Mouse (Mus musculus) CD4-positive naive resting alpha-beta T cell, adult 76 days (primary cell): Measurements from ENCODE around the gene Gmeb2. TPM values are rescaled to one million over a fixed set of nuclear protein-coding genes. Genes with fewer than 3 reads are reported as not detected.

Experiments used
- total RNA-seq: library from RNA; stranded (reverse); gene quantifications from one replicate; pipeline ENCODE4 v1.2.4, GENCODE M21; 2023

Gmeb2 gene
- 53.9 TPM for total RNA-seq

DNA sequence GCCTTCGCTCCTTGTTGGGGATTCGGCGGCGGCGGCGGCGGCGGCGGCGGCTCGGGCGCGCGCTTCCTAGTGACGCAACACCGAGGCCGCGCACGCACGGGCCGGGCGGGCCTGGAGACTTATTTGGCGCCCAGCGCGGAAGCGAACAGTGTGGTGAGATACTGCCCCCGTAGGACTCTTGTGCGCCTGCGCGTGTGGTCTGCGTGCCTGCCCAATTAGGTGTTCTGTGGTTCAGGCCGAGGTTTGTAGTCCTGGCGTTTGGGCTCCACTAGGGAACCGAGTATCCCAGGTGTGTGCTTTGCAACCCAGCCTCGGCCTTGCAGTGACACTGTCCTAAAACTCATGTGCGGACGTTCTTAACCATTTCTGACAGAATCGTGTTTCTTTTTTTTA is at the start of gene Gmeb2:
Gene Gmeb2, minus strand, starts transcription at position 78 of the 393 bp plus-strand sequence.

DNA sequence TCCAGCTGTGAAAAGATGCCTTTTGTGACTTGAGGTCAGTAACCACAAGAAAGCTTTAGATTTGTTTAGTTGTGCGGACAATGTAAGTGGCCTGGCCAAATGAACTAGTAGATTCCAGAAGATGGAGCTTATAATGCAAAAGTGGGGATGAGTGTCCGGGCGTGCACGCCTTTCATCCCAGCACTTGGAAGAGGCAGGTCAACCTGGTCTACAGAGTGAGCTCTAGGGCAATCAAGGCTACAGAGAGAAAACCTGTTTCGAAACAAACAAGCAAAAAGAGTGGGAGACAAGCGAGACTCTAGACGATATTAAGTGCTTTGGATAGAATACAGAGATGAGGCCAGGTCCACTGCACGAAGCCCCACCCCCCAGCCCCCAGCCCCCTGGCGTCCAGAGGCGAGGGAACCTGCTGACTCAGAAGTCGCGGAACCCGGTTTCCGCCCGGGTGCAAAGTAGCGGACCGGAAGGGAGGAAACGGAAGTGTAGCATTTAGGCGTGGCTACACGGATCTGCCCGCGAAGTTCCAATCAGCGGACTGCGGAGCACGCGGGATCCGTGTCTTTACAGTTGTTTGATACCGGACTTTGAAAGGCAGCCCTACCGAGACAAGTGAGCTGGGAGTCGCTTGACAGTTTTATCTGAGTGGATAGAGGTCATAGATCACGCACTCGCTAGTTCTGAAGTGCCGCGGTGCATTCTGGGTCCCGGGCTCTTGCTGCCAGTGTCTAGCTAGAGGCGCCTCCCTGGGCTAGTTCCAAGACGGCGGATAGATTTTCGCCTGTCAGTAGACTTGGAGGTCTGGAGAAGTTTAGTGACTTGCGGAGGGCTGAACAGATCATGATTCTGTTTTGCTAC is 31.6 kb upstream of the Gmeb2 start, which contains the start of gene Rtel1:
Gene Rtel1, plus strand, starts transcription at position 492 of the 855 bp plus-strand sequence.

DNA sequence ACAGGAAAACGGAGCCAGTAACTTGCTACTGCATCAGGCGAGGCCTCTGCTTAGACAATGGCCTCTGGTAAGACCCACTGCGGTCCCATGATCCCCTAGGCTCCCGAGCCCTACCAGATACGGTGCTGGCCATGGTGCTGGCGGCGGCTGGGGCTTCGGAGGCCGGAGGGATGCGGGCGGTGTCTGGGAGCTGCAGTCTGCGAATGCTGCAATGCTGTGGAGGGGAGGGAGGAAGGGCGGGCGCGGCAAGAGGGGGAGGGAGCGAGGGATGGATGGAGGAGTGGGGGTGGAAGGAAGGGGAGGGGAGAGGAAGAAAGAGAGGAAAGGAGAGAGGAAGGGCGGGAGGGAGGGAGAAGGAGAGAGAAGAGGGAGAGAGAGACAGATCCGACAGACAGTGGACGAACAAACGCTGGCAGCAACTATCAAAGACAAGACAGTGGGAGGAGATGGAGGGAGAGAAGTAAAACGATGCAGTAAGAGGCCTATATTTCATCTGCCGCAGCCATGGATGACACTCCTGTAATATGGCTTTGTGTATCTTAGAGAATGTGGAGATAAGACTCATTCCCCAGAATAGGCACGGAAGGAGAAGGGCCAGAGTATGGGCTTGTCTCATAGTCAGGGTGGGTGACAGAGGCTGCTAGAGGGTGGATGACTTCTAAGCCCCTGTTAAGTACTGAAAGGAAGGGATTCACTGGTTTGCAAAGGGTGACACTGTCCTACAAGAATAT is 26.4 kb upstream of the Gmeb2 start, which contains the start of gene Stmn3:
Gene Stmn3, minus strand, starts transcription at position 421 of the 731 bp plus-strand sequence.

DNA sequence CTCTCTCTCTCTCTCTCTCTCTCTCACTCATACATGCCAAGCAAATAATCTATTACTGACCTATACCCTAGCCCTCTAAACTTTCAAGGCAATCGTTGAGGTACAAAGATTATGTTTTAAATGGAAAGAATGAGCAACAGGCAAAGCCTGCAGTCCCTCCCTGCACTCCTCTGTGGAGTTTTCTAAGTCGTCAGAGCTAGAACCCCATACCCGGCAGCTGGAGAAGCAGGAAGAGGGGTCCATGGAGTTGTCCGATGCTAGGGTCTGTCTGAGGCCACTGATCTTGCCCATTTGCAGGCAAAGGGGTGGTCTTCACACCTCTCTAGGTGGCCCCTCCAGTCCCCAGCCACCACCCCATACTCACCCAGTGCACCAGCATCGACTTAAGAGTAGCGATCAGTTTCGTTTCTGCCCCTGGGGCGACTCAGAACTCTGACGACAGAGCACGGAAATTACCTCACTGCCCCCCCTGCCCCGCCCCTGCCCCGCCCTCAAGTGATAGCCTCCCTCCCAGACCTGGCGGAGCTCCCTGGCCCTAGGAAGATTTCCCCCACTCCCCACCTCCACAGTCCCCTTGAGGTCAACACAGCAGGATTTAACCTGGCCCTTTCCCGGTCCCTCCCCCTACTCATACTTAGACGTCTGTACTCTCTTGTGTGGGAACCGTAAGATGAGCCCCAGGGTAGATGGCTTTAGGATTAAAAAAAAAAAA is 46.1 kb downstream of the Gmeb2 start, which contains the start of gene Helz2:
Gene Helz2, minus strand, starts transcription at position 426 of the 712 bp plus-strand sequence.

DNA sequence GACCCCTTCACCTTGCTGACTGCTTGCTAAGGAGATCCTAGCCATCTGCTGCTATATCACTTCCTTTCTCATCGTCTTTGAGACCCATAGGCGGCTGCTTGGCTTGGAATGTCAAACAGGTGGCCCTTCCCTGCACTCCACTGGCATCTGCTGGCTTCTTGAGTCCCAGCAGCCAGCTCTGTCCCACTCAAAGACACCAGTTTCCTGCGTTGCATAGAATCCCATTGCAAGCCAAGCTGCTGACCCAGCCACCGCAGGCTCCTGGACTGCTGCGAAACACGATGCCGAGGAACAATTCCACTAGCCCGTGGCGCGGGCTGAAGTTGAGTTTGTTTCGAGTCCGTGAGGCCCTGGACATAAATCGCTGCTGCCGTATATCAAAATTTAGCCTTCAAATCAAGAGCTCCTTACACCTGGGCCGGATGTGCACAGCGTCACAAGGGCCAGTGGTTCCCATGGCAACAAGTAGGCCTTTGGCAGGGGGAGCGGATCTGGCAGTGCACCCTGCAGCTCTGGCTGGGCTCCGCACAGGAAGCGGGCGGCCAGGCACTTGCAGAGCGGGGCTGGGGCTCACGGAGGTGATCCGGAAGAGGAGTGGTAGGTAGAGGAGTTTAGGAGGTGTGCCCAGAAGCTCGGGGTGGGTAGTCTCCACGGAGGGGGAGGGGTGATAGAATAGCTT is 68.2 kb downstream of the Gmeb2 start, which contains the start of gene Fndc11:
Gene Fndc11, plus strand, starts transcription at position 476 of the 679 bp plus-strand sequence.

DNA sequence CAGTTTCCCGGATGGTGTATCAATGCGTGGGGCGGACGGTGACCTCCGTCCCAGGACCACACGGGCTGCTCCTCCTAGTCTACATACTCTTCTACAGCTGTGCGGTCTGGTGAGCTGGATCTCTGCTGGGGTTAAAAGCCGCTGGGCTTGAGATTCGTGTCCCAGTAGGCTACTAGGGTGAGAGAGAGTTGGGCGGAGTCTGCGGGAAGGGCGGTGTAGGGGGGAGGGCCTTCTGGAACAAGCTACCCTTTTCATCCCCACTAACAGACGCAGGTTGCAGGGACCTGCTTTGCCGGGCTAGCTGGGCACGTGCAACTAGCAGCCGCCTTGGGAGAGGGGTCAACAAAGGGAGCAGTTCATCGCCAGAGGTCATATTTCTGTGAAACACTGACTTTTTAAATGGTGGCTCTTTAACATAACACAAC is 74.8 kb downstream of the Gmeb2 start, which contains the start of gene Srms:
Gene Srms, minus strand, starts transcription at position 165 of the 425 bp plus-strand sequence.

DNA sequence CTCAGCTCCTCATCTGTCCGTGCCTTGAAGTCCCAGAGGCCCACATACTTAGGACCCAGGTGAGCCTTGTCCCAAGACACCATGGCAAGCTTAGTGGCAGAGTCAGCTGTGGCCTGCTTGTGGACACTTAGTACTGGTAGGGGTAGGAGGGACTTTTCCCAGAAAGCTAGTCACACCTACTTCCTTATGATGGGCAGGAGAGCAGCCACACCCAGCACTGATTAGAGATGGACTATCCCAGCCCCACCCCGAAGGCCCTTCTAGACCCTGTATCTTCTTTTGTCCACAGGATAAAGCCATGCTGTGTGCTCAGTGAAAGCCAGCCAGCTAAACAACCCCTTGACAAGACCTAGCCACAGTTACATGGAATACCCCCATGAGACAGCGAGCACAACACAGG is 85.4 kb downstream of the Gmeb2 start, which contains the start of gene Ptk6:
Gene Ptk6, minus strand, starts transcription at position 368 of the 400 bp plus-strand sequence.

Other genes with a start within 250 kb of the Gmeb2 start
- gene Chrna4, start 244.5 kb downstream of the Gmeb2 start, total RNA-seq: not detected
- not detected for gene Kcnq2, start 152.7 kb downstream of the Gmeb2 start, total RNA-seq
- gene Eef1a2, start 131.0 kb downstream of the Gmeb2 start, total RNA-seq: not detected
- gene Ppdpf, start 100.8 kb downstream of the Gmeb2 start, total RNA-seq: 87.7 TPM
- not detected for gene Ptk6, start 85.2 kb downstream of the Gmeb2 start, total RNA-seq
- 0.79 TPM for gene Srms, start 74.8 kb downstream of the Gmeb2 start, total RNA-seq
- not detected for gene Fndc11, start 68.0 kb downstream of the Gmeb2 start, total RNA-seq
- 138 TPM for gene Helz2, start 46.0 kb downstream of the Gmeb2 start, total RNA-seq
- gene Stmn3, start 26.5 kb upstream of the Gmeb2 start, total RNA-seq: not detected
- gene Rtel1, start 31.7 kb upstream of the Gmeb2 start, total RNA-seq: 115 TPM
- 102 TPM for gene Zgpat, start 76.9 kb upstream of the Gmeb2 start, total RNA-seq
- gene Arfrp1, start 77.4 kb upstream of the Gmeb2 start, total RNA-seq: 82.0 TPM
- gene Lime1, start 92.0 kb upstream of the Gmeb2 start, total RNA-seq: 214 TPM
- 0.76 TPM for gene Zbtb46, start 171.4 kb upstream of the Gmeb2 start, total RNA-seq
- not detected for gene Abhd16b, start 205.2 kb upstream of the Gmeb2 start, total RNA-seq
- 94.1 TPM for gene Tpd52l2, start 209.1 kb upstream of the Gmeb2 start, total RNA-seq
- gene Dnajc5, start 232.4 kb upstream of the Gmeb2 start, total RNA-seq: 123 TPM